Mouse (Mus musculus) brain, embryonic 14.5 days (tissue): ENCODE results near the gene Crtc1.

ENCODE experiments used
- CTCF ChIP-seq: fragments of 200-500 bp; IDR thresholded peaks from 2 replicates; pipeline ENCODE4 v1.5.1; 2012; ENCODE audit warnings: inconsistent platforms, mild to moderate bottlenecking, moderate library complexity, borderline replicate concordance; ENCODE audit not compliant: insufficient read depth, insufficient read length; ENCODE audit errors: extremely low read depth
- POLR2A ChIP-seq: fragments of 200-500 bp; IDR thresholded peaks from 2 replicates; pipeline ENCODE4 v1.6.1; 2012; ENCODE audit warnings: mild to moderate bottlenecking, inconsistent platforms, borderline replicate concordance; ENCODE audit not compliant: poor library complexity, insufficient read depth, insufficient read length, severe bottlenecking; ENCODE audit errors: extremely low read depth

DNA sequence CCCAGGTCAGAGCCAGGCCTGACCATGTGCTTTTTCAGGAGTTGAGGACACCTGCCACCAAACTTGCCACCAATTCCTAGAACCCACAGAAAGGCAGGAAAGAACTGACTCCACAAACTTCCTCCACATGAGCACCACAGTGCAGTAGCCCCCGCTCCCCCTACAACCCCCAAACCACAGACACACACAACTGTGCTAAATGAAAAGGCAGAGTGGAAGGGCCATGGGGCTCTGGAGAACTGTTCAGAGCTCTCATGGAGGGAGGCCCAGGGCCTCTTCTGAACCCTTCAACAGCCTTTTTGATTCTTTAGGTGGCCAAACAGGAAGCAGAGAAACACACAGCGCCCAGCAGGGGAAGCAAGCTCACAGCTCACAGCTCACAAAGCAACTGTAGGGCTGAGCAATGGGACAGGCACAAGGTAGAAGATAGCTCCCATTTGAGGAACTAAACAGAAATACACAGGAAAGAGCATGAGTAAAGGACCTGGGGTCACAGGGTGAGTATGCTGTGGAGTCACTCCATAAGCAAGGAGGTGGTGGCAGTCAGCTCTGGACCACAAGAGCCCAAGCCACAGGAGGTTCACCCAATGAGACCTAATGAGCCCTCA is 13.0 kb downstream of the Crtc1 start:
- TF ChIP-seq CTCF (no peak), POLR2A (no peak)
